8 mouse cellular contexts compared by ENCODE assay signal in the genomic region with DNA sequence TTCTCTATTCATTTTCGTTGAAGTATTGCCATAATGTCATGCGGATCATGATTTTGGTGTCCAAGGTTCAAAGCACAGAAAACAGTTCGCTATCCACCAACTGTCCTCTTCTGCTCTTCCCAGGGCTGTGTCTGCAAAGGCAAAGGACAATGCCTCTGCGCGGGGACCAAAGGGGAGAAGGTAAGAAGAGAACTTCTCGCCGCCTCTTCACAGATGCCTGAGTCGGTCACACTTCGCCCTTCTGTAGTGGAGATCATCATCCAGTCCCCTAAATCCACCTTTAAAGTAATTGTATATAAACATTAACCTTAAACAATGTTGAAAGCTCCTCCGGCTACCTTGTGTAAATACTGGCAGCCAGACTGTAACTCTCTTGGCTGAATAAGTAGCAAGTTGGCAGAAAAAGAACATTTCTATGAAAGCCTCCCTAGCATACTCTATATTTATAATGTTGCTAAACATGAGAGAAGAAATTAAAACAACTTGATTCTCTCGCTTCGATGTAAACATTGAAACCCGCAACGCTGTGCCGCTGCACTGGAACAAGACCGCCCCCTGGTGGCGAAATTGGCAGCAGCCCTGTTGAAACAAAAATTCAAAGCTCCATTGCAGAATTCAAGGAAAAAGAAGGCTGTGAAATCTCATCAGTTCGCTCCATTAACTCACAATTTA. TPM values are rescaled to one million over a fixed set of nuclear protein-coding genes. Genes with fewer than 3 reads are reported as not detected.
DNase-seq lines count a peak whose midpoint lies in the region; ATAC-seq and TF ChIP-seq lines count a peak whose summit lies in the region.

No protein-coding gene starts in this region.

- no peak for DNase-seq in Patski (ENCODE audit: low read depth, low spot score)
- DNase-seq in cerebellum, adult 8-10 months: peak; percentile 62
- DNase-seq in frontal cortex, adult 2 months (ENCODE audit: extremely low spot score in 1 of 2, low spot score in 1 of 2): peak; percentile 9 to 89
- peak; percentile 92 for DNase-seq in hindbrain, embryonic 14.5 days (ENCODE audit: low spot score)
- peak; percentile 53 for DNase-seq in left cerebral cortex, adult 11 months (ENCODE audit: low spot score)
- peak; percentile 79 for DNase-seq in lung, postnatal 36 days
- DNase-seq in right cerebral cortex, postnatal 10 days (ENCODE audit: low spot score in 2 of 2): peak; percentile 78 to 89
- peak; percentile 64 to 85 for DNase-seq in urinary bladder, postnatal 4 days (ENCODE audit: low spot score in 2 of 2)

- CTCF ChIA-PET in Patski (lab: Charles Lee): interaction anchor here (0.6 to 5.3 kb wide), 23 partner anchors 9 to 100 kb away, joined by 3 to 40 read pairs (median 4); no protein-coding TSS in a partner anchor

- no peaks in the 10 kb centered on the region for H3K27me3 ChIP-seq in Patski
- H3K27me3 ChIP-seq in hindbrain, embryonic 14.5 days (ENCODE audit: control insufficient read depth, insufficient read depth, low read length): no peaks in the 10 kb centered on the region

- no peak overlapping the region for H3K9ac ChIP-seq in hindbrain, embryonic 14.5 days

- H3K27ac ChIP-seq in hindbrain, embryonic 14.5 days: no peak overlapping the region

- no peak for ATAC-seq in Patski
- peak; percentile 53; the same call in 1 of the 2 replicates for ATAC-seq in hindbrain, embryonic 14.5 days (ENCODE audit: low FRiP score)

- 39% methylated on average over 18 of the region's 18 CpGs for WGBS in hindbrain, embryonic 14.5 days

- peak overlapping the region; percentile 40 for H3K4me2 ChIP-seq in hindbrain, embryonic 14.5 days (replicated peaks)

- peak; percentile 99 for TF ChIP-seq CTCF in Patski (IDR thresholded peaks at IDR 0.05)

- in situ Hi-C loops in Patski (cut with MboI; ENCODE audit: low pct_unique_long_range_greater_than_20kb): loop anchor here (10.0 kb wide), 1 partner anchor 1327 kb away; no protein-coding TSS in a partner anchor

- no peaks in the 10 kb centered on the region for H3K36me3 ChIP-seq in hindbrain, embryonic 14.5 days (replicated peaks; ENCODE audit: control insufficient read depth, insufficient read depth)

- 0 out of 2 replicates have a peak overlapping the region, but pooled peaks have one; percentile 2 for H3K4me3 ChIP-seq in hindbrain, embryonic 14.5 days (replicated peaks; ENCODE audit: low read length)

- H3K4me1 ChIP-seq in hindbrain, embryonic 14.5 days (replicated peaks; ENCODE audit: control insufficient read depth, insufficient read depth, low read length): no peaks in the 10 kb centered on the region

- H3K9me3 ChIP-seq in hindbrain, embryonic 14.5 days (ENCODE audit: control insufficient read depth, low read length): no peaks in the 10 kb centered on the region

- POLR2A ChIA-PET in Patski (lab: Charles Lee): interaction anchor here (0.7 to 1.4 kb wide), 3 partner anchors 64 to 88 kb away, joined by 3 to 6 read pairs (median 4); no protein-coding TSS in a partner anchor

RNA-seq across cellular contexts. Expression of gene Col4a3, which starts 54.7 kb away (rescaled TPM):
- polyA plus RNA-seq in Patski (2021): 70.1 TPM
- 0.21 and 0.28 TPM in 2 replicates for polyA plus RNA-seq in frontal cortex, adult 2 months (2012; rRNA removed)
- 0.33 and 0.48 TPM in 2 replicates for polyA plus RNA-seq in hindbrain, embryonic 14.5 days (2014; fragmentation: Nextera tagmentation; extraction: Ambion mirVana)

RNA-seq across cellular contexts. Expression of gene Col4a4, which starts 54.8 kb away (rescaled TPM):
- polyA plus RNA-seq in Patski (2021): 43.2 TPM
- polyA plus RNA-seq in frontal cortex, adult 2 months (2012; rRNA removed): 0.27 and 0.34 TPM in 2 replicates
- polyA plus RNA-seq in hindbrain, embryonic 14.5 days (2014; fragmentation: Nextera tagmentation; extraction: Ambion mirVana): 0.25 TPM in 2 replicates

Comparison
In these comparisons a context has a peak if more than half of its experiments do, and no peak if none do; other contexts are left out.
1. RNA of gene Col4a3, which starts 54.7 kb away (polyA plus RNA-seq): 70.1 TPM in Patski (single experiment); 0.33 to 0.48 TPM in hindbrain, embryonic 14.5 days and 0.21 to 0.28 TPM in frontal cortex, adult 2 months; every median in the first group is over 10 times any median in the second.
2. RNA of gene Col4a4, which starts 54.8 kb away (polyA plus RNA-seq): 43.2 TPM in Patski (single experiment); 0.27 to 0.34 TPM in frontal cortex, adult 2 months and 0.25 TPM in hindbrain, embryonic 14.5 days; every median in the first group is over 10 times any median in the second.